Mouse (Mus musculus): Measurements from ENCODE around the gene Arhgap31.

Arhgap31 gene

GRCm38 (mm10) chr16:38712581-38713403 lies at the start of gene Arhgap31:
Arhgap31 (minus strand) TSS chr16:38713274.
- DNase-seq = peak; percentile 84

- no peak for DNase-seq
Measured at GRCm38 (mm10) chr16:38762401-38762800, 49.3 kb upstream of the Arhgap31 start.

- DNase-seq = no peak
Measured at GRCm38 (mm10) chr16:38761972-38762371, 48.9 kb upstream of the Arhgap31 start.

GRCm38 (mm10) chr16:38760834-38761375 lies 47.8 kb upstream of the Arhgap31 start:
- DNase-seq = no peak

GRCm38 (mm10) chr16:38760239-38760638 lies 47.2 kb upstream of the Arhgap31 start:
- no peak for DNase-seq

- peak; percentile 47 for DNase-seq
Measured at GRCm38 (mm10) chr16:38758104-38758861, 45.2 kb upstream of the Arhgap31 start.

GRCm38 (mm10) chr16:38757626-38758025 lies 44.6 kb upstream of the Arhgap31 start:
- DNase-seq = no peak

- DNase-seq = no peak
Measured at GRCm38 (mm10) chr16:38756572-38756971, 43.5 kb upstream of the Arhgap31 start.

- DNase-seq = peak; percentile 50
Measured at GRCm38 (mm10) chr16:38756177-38756503, 43.1 kb upstream of the Arhgap31 start.

GRCm38 (mm10) chr16:38755452-38756176 lies 42.5 kb upstream of the Arhgap31 start:
- DNase-seq = no peak

- no peak for DNase-seq
Measured at GRCm38 (mm10) chr16:38753631-38754030, 40.6 kb upstream of the Arhgap31 start.

- no peak for DNase-seq
Measured at GRCm38 (mm10) chr16:38750803-38751202, 37.7 kb upstream of the Arhgap31 start.

GRCm38 (mm10) chr16:38743941-38744673 lies 31.0 kb upstream of the Arhgap31 start:
- DNase-seq = no peak

- peak; percentile 36 for DNase-seq
Measured at GRCm38 (mm10) chr16:38742659-38743131, 29.6 kb upstream of the Arhgap31 start.

- DNase-seq = peak; percentile 76
Measured at GRCm38 (mm10) chr16:38742113-38742658, 29.1 kb upstream of the Arhgap31 start, which contains the start of gene B4galt4. B4galt4 (plus strand) TSS chr16:38742264.

- no peak for DNase-seq
Measured at GRCm38 (mm10) chr16:38741204-38741903, 28.3 kb upstream of the Arhgap31 start.

- no peak for DNase-seq
Measured at GRCm38 (mm10) chr16:38730921-38731320, 17.8 kb upstream of the Arhgap31 start.

- no peak for DNase-seq
Measured at GRCm38 (mm10) chr16:38729610-38730288, 16.7 kb upstream of the Arhgap31 start.

GRCm38 (mm10) chr16:38729139-38729538 lies 16.1 kb upstream of the Arhgap31 start:
- no peak for DNase-seq

GRCm38 (mm10) chr16:38728576-38729132 lies 15.6 kb upstream of the Arhgap31 start:
- no peak for DNase-seq

All from kidney, adult 18-20 months (tissue).